Mouse (Mus musculus) erythroblast, embryonic 14.5 days (primary cell): ENCODE results near the gene Irx2.

Source experiments
- GATA1 ChIP-seq: IDR thresholded peaks from 2 replicates; pipeline ENCODE4 v1.6.1; 2012; ENCODE audit warnings: low read length, inconsistent platforms, mixed read lengths
- TAL1 ChIP-seq: IDR thresholded peaks from 3 replicates; pipeline ENCODE4 v1.6.1; 2012; ENCODE audit warnings: low read length, inconsistent platforms, mixed read lengths

DNA sequence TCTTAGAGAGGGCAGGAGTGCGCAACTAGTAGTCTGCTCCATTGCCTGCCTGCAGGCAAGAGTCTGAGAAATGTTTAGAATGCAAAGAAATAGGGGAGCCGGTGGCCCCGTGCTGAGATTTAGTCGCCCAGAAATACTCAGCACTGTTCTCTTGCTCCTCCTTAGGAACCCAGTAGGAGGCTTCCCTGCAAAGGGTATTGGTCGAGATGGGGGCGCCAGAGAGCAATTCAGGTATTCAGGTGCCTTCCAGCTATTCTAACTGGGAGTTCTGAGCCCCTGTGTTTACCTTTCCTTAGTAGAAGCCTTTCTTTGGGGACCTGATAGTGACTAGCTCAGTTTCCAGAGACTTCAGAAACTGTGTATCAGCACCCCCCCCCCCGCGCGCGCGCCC is 11.5 kb downstream of the Irx2 start:
- TF ChIP-seq GATA1 (no peak), TAL1 (no peak)
